Comparison of ENCODE assay signal across 22 mouse cellular contexts in the genomic region with DNA sequence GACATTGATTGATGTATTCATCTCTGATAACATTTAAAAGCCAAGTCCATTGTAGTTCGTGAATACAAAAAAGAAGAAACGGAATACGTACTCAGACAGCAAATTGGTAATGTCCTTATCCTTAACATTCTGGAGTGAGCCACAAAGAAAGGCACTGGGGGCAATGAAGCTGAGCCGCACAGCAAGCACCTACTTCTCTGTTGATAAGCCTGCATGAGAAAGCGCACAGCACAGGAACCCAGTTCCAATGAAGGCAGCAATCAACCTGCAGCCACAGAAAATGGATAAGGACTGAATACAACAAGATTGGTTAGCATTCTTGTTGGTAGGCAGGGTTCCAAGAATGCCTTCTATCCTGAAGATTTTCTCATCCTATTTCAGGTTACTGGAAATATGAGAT.
A peak's percentile ranks its signal among the peaks of the same experiment; 100 is the strongest.
DNase-seq lines count a peak whose midpoint lies in the region; ATAC-seq and TF ChIP-seq lines count a peak whose summit lies in the region.
"Had no signal": no experiment of that assay in that cellular context is flagged by ENCODE, and none has a peak within 500 bp of the region (broad histone marks: within the 10 kb centered on the region; RNA-seq: fewer than 3 reads in every experiment).

No protein-coding gene starts in this region.

- H3K27me3 ChIP-seq in midbrain, embryonic 14.5 days (ENCODE audit: control insufficient read depth, insufficient read depth, low read length): no peaks in the 10 kb centered on the region
- no peaks in the 10 kb centered on the region for H3K27me3 ChIP-seq in midbrain, embryonic 10.5 days (ENCODE audit: low read depth, poor library complexity, severe bottlenecking)
- H3K27me3 ChIP-seq in hindbrain, embryonic 16.5 days (replicated peaks; ENCODE audit: control insufficient read depth, insufficient read depth, low read length): no peaks in the 10 kb centered on the region
- H3K27me3 ChIP-seq in midbrain, postnatal 0 days (ENCODE audit: insufficient read depth, low read length): no peaks in the 10 kb centered on the region
- H3K27me3 ChIP-seq: embryonic facial prominence, embryonic 13.5 days; forebrain, embryonic 12.5 days; Patski had no signal

- H3K9me3 ChIP-seq in midbrain, embryonic 14.5 days (ENCODE audit: control insufficient read depth, low read length): no peaks in the 10 kb centered on the region
- no peaks in the 10 kb centered on the region for H3K9me3 ChIP-seq in midbrain, embryonic 10.5 days (replicated peaks)
- no peaks in the 10 kb centered on the region for H3K9me3 ChIP-seq in hindbrain, embryonic 16.5 days (ENCODE audit: control insufficient read depth, low read length)
- H3K9me3 ChIP-seq in midbrain, postnatal 0 days (ENCODE audit: low read length): no peaks in the 10 kb centered on the region
- H3K9me3 ChIP-seq: embryonic facial prominence, embryonic 13.5 days; forebrain, embryonic 12.5 days; heart, embryonic 10.5 days had no signal

- H3K36me3 ChIP-seq in midbrain, embryonic 14.5 days (ENCODE audit: control insufficient read depth, insufficient read depth, low read length): no peaks in the 10 kb centered on the region
- H3K36me3 ChIP-seq in midbrain, embryonic 10.5 days: no peaks in the 10 kb centered on the region
- no peaks in the 10 kb centered on the region for H3K36me3 ChIP-seq in hindbrain, embryonic 16.5 days (ENCODE audit: control insufficient read depth, insufficient read depth, low read length)
- no peaks in the 10 kb centered on the region for H3K36me3 ChIP-seq in midbrain, postnatal 0 days (ENCODE audit: insufficient read depth, low read length)
- H3K36me3 ChIP-seq: embryonic facial prominence, embryonic 13.5 days; forebrain, embryonic 12.5 days; heart, embryonic 10.5 days had no signal

- H3K4me1 ChIP-seq in midbrain, embryonic 14.5 days (ENCODE audit: control insufficient read depth, insufficient read depth, low read length): no peaks in the 10 kb centered on the region
- no peaks in the 10 kb centered on the region for H3K4me1 ChIP-seq in midbrain, embryonic 10.5 days
- H3K4me1 ChIP-seq in hindbrain, embryonic 16.5 days (ENCODE audit: control insufficient read depth, insufficient read depth, low read depth, low read length): no peaks in the 10 kb centered on the region
- H3K4me1 ChIP-seq in midbrain, postnatal 0 days (ENCODE audit: insufficient read depth, low read length): no peaks in the 10 kb centered on the region
- H3K4me1 ChIP-seq: embryonic facial prominence, embryonic 13.5 days; forebrain, embryonic 12.5 days; heart, embryonic 10.5 days had no signal

- TF ChIP-seq CTCF in midbrain, postnatal 0 days (IDR thresholded peaks at IDR 0.05): no peak

- no peak overlapping the region for H3K9ac ChIP-seq in midbrain, embryonic 14.5 days (replicated peaks; ENCODE audit: low read length)
- H3K9ac ChIP-seq in hindbrain, embryonic 16.5 days (ENCODE audit: low read depth, low read length): no peak overlapping the region
- H3K9ac ChIP-seq in midbrain, postnatal 0 days (replicated peaks; ENCODE audit: low read length, poor library complexity, severe bottlenecking): no peak overlapping the region
- H3K9ac ChIP-seq: embryonic facial prominence, embryonic 13.5 days; forebrain, embryonic 12.5 days had no signal

- peak; percentile 64 for DNase-seq in heart, adult 11 months
- DNase-seq in heart, postnatal 14 days: no peak
- peak; percentile 47 for DNase-seq in midbrain, embryonic 14.5 days
- no peak for DNase-seq in midbrain, embryonic 10.5 days (ENCODE audit: low spot score)
- peak; percentile 15 for DNase-seq in midbrain, postnatal 0 days (ENCODE audit: low spot score)
- DNase-seq in cerebellum, adult 18-20 months: no peak
- DNase-seq in gastrocnemius, postnatal 25 days: no peak
- DNase-seq: adrenal gland, postnatal 14 days; cerebellum, adult 11 months; cerebellum, adult 9-10 months; cerebellum, postnatal 36 days; gastrocnemius, adult 2 months; gastrocnemius, postnatal 36 days; heart, adult 18-20 months; heart, postnatal 10 days; kidney, adult 11 months had no signal

- no peak overlapping the region for H3K27ac ChIP-seq in midbrain, embryonic 14.5 days (replicated peaks; ENCODE audit: low read depth, low read length)
- no peak overlapping the region for H3K27ac ChIP-seq in midbrain, embryonic 10.5 days (replicated peaks)
- H3K27ac ChIP-seq in hindbrain, embryonic 16.5 days (ENCODE audit: low read depth, low read length): no peak overlapping the region
- H3K27ac ChIP-seq in midbrain, postnatal 0 days (ENCODE audit: low read depth, low read length): no peak overlapping the region
- H3K27ac ChIP-seq: embryonic facial prominence, embryonic 13.5 days; forebrain, embryonic 12.5 days; gastrocnemius, adult 2 months; heart, embryonic 10.5 days had no signal

- no peak for ATAC-seq in midbrain, embryonic 14.5 days (ENCODE audit: low FRiP score, low TSS enrichment)
- ATAC-seq in hindbrain, embryonic 16.5 days: peak; percentile 42; the same call in 1 of the 2 replicates
- ATAC-seq in midbrain, postnatal 0 days (ENCODE audit: low FRiP score): no peak
- ATAC-seq: activated CD4-positive, CD25-positive, alpha-beta regulatory T cell, adult 4 months; Patski had no signal

- WGBS in midbrain, embryonic 14.5 days: 30% methylated on average over 5 of the region's 5 CpGs
- 70% methylated on average over 5 of the region's 5 CpGs for WGBS in midbrain, embryonic 10.5 days
- WGBS in hindbrain, embryonic 16.5 days: 44% methylated on average over 5 of the region's 5 CpGs
- WGBS in midbrain, postnatal 0 days: 39% methylated on average over 5 of the region's 5 CpGs

- intact Hi-C loops in heart, postnatal 14 days (cut with DNase I): no loop called here

- no peak overlapping the region for H3K4me2 ChIP-seq in midbrain, embryonic 14.5 days (ENCODE audit: low read length)
- H3K4me2 ChIP-seq in hindbrain, embryonic 16.5 days (ENCODE audit: low read length): no peak overlapping the region
- H3K4me2 ChIP-seq in midbrain, postnatal 0 days (ENCODE audit: low read depth, low read length, poor library complexity, severe bottlenecking): no peak overlapping the region
- H3K4me2 ChIP-seq: embryonic facial prominence, embryonic 13.5 days; forebrain, embryonic 12.5 days had no signal

- H3K4me3 ChIP-seq in midbrain, embryonic 14.5 days (replicated peaks; ENCODE audit: low read depth, low read length): no peak overlapping the region
- H3K4me3 ChIP-seq in midbrain, embryonic 10.5 days: no peak overlapping the region
- no peak overlapping the region for H3K4me3 ChIP-seq in hindbrain, embryonic 16.5 days (ENCODE audit: low read length)
- no peak overlapping the region for H3K4me3 ChIP-seq in midbrain, postnatal 0 days (ENCODE audit: low read depth, low read length)
- H3K4me3 ChIP-seq: embryonic facial prominence, embryonic 13.5 days; forebrain, embryonic 12.5 days; gastrocnemius, adult 2 months; heart, embryonic 10.5 days had no signal

Comparison
In these comparisons a context has a peak if more than half of its experiments do, and no peak if none do; other contexts are left out.
1. DNase-seq: peak in heart, adult 11 months (single experiment), midbrain, embryonic 14.5 days (single experiment) and midbrain, postnatal 0 days (single experiment); none in heart, postnatal 14 days (0 of 2), midbrain, embryonic 10.5 days (single experiment), cerebellum, adult 18-20 months (0 of 2) and gastrocnemius, postnatal 25 days (single experiment).